Mouse (Mus musculus) C3H10T1/2 (cell line): ENCODE measurements around the gene AA986860. TPM values are rescaled to one million over a fixed set of nuclear protein-coding genes. Genes with fewer than 3 reads are reported as not detected.

Source experiments
- polyA plus RNA-seq, 2 experiments: library from polyadenylated mRNA; unstranded; fragments of >200 nt; fragmentation: generic; extraction: Trizol; gene quantifications; one replicate each; pipeline ENCODE4 v1.2.1; 2012; ENCODE audit warnings: missing spikeins in 2 of 2

AA986860 gene
- 1 to 10 TPM in 1 of 2 experiments, under 1 TPM in 1; 0.54 to 2.2 TPM for polyA plus RNA-seq

DNA sequence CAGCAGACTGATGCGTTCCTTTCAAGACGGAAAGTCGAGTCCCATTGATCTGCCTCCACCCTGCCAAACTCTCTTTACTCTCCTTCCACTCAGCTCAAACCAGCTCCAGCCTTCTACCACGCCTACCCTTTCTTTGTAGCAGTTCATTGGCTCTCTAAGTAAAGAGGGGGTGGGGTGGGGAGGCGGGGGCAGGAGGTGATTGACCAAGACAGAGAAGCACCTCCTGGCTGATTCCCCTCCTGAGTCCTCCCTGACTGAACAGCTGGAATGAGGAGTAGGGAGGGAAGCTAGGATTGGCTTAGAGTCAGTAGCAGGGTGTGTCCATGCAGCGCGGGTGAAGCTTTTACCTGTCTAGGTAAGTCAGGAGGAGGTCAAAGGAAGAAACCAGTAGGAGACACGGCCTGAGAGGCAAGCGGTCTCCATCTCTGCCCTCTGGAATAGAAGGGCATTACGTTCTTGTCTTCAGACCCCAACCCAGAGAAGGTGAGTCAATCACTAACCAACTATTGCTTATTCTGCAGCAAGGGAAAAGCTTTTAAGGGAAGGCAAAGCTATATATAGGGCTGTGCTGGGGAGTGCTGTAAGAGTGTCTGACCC, at the start of gene AA986860:
TSS of gene AA986860 (plus strand) at position 236 of the 597 bp plus-strand sequence.

DNA sequence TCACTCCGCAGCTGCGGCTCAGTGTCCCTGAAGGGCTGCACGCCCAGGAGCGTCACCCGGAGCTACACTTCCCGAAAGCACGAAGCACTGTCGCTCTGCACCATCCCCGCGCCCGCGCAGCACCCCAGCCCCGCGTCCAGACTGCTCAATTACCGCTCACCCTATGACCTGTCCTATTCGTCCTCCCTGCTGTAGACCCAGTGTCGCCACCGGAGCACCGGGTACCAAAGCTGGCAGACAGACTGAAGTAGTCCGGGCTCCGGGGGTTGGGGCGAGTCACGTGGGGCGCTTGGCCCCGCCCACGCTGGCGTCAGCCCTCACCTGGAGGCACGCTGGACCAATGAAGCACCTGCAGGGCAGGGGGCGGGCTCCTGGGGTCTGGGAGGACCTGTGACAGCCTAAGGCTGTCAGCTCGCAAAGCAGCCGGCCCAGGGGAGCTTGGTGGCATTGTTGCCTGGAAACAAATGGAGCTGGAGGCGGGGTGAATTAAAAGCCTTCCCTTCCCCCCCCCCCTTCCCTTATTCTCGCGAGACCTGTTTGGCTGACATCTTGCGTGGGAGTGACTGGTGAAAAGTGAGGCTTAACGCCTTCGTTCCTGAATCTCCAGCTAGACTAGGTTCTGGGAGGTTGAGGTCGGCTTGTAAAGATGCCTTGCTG, 16.1 kb upstream of the AA986860 start, which contains the start of gene Gm29427:
TSS of gene Gm29427 (minus strand) at position 239 of the 657 bp plus-strand sequence.

DNA sequence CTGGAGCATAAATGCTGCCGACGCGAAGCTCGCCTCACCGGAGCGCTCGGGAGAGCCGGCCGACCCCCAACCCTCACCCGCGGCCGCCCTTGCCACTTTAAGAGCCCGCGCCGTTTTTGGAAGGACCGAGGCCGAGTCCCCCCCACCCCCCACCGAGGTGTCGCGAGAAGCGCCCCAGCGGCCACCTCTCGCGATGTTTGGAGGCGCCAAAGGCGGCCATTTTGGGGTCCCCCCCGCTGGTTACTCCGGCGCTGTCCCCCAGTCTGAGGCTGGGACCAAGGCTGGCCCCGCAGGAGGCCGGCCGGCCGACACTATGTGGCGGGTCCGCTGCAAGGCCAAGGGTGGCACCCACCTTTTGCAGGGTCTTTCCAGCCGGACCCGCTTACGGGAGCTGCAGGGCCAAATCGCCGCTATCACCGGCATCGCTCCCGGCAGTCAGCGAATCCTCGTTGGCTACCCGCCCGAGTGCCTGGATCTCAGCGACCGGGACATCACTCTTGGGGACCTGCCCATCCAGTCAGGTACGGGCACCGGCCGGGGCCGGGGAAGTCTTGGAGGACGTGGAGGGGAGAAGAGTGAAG, 14.4 kb upstream of the AA986860 start, which contains the start of gene Yod1:
TSS of gene Yod1 (plus strand) at position 37 of the 581 bp plus-strand sequence.

DNA sequence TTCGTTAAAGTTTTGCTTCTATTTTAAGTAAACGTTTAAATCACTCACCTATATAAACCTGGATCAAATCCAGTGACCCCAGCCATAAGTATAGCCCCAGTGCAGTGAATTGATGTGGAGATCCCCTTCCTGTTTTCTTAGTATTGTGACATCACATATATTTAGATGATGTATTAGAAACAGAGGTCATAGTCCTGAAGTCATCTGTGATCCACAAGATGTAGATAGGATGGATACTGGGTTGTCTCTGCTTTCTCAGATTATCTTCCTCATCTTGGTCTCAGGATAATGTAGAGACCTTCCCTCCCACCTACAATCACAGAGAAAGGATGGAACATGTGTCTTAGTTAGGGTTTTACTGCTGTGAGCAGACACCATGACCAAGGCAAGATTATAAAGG, 2.6 kb upstream of the AA986860 start, which contains the start of gene Pfkfb2:
TSS of gene Pfkfb2 (minus strand) at position 101 of the 400 bp plus-strand sequence.

Other genes with a start within 250 kb of the AA986860 start
- gene Zp3r, start 102.4 kb upstream of the AA986860 start, polyA plus RNA-seq: not detected
- gene C4bp, start 70.3 kb upstream of the AA986860 start, polyA plus RNA-seq: not detected
- gene Gm29427, start 16.2 kb upstream of the AA986860 start, polyA plus RNA-seq: not detected
- gene Yod1, start 14.6 kb upstream of the AA986860 start, polyA plus RNA-seq: under 1 TPM; 0.08 to 0.60 TPM
- gene Pfkfb2, start 2.7 kb upstream of the AA986860 start, polyA plus RNA-seq: 1 to 10 TPM in 1 of 2 experiments, under 1 TPM in 1; 0.26 to 3.4 TPM
- not detected for gene Fcamr, start 68.9 kb downstream of the AA986860 start, polyA plus RNA-seq
- gene Pigr, start 94.7 kb downstream of the AA986860 start, polyA plus RNA-seq: not detected
- gene Fcmr, start 133.7 kb downstream of the AA986860 start, polyA plus RNA-seq: not detected
- gene Il24, start 155.5 kb downstream of the AA986860 start, polyA plus RNA-seq: not detected
- not detected for gene Il20, start 179.5 kb downstream of the AA986860 start, polyA plus RNA-seq
- under 1 TPM in 1 of 2 experiments, not detected in 1; 0.07 TPM for gene Il19, start 208.1 kb downstream of the AA986860 start, polyA plus RNA-seq